Mouse (Mus musculus): ENCODE measurements around the gene Kcnk3. TPM values are rescaled to one million over a fixed set of nuclear protein-coding genes. Genes with fewer than 3 reads are reported as not detected.

Kcnk3 gene
- polyA plus RNA-seq, 1 experiment from 2014 or later = 0.68 TPM

GRCm38 (mm10) chr5:30625379-30625778, 37.4 kb downstream of the Kcnk3 start:
- no peak for ATAC-seq (ENCODE audit: insufficient number of reproducible peaks, low FRiP score, low TSS enrichment, low read depth)
- WGBS = 59% methylated on average over 3 of the region's 3 CpGs
- H3K4me1 ChIP-seq = peaks cover 15% of the 10 kb centered on the region
- no peak overlapping the region for H3K4me2 ChIP-seq
- no peaks in the 10 kb centered on the region for H3K9me3 ChIP-seq
- no peak overlapping the region for H3K4me3 ChIP-seq
- H3K27ac ChIP-seq = no peak overlapping the region
- no peaks in the 10 kb centered on the region for H3K36me3 ChIP-seq
- peaks cover 31% of the 10 kb centered on the region for H3K27me3 ChIP-seq
- H3K9ac ChIP-seq = no peak overlapping the region

GRCm38 (mm10) chr5:30626331-30627105, 38.5 kb downstream of the Kcnk3 start:
- no peak overlapping the region for H3K4me2 ChIP-seq
- no peaks in the 10 kb centered on the region for H3K9me3 ChIP-seq
- peaks cover 15% of the 10 kb centered on the region for H3K4me1 ChIP-seq
- H3K27ac ChIP-seq = no peak overlapping the region
- no peaks in the 10 kb centered on the region for H3K36me3 ChIP-seq
- WGBS = 74% methylated on average over 8 of the region's 8 CpGs
- H3K4me3 ChIP-seq = no peak overlapping the region
- peaks cover 20% of the 10 kb centered on the region for H3K27me3 ChIP-seq
- no peak overlapping the region for H3K9ac ChIP-seq
- no peak for ATAC-seq (ENCODE audit: insufficient number of reproducible peaks, low FRiP score, low TSS enrichment, low read depth)

- Histone ChIP-seq H3K9ac (no peak overlapping the region), H3K36me3 (no peaks in the 10 kb centered on the region), H3K27ac (no peak overlapping the region), H3K9me3 (no peaks in the 10 kb centered on the region), H3K27me3 (peaks cover 5% of the 10 kb centered on the region; the same call in 1 of the 2 replicates), H3K4me2 (no peak overlapping the region), H3K4me3 (no peak overlapping the region), H3K4me1 (no peaks in the 10 kb centered on the region)
- 78% methylated on average over 3 of the region's 3 CpGs for WGBS
- ATAC-seq (ENCODE audit: insufficient number of reproducible peaks, low FRiP score, low TSS enrichment, low read depth) = no peak
Measured at GRCm38 (mm10) chr5:30628511-30628910, 40.5 kb downstream of the Kcnk3 start.

- H3K4me1 ChIP-seq = no peaks in the 10 kb centered on the region
- 79% methylated on average over 6 of the region's 6 CpGs for whole genome bisulfite sequencing
Measured at GRCm38 (mm10) chr5:30630401-30630800, 42.4 kb downstream of the Kcnk3 start.

GRCm38 (mm10) chr5:30632134-30632533, 44.2 kb downstream of the Kcnk3 start:
- WGBS = 48% methylated on average over 1 of the region's 1 CpGs
- no peak overlapping the region for H3K4me3 ChIP-seq
- H3K27me3 ChIP-seq = no peaks in the 10 kb centered on the region
- no peak overlapping the region for H3K9ac ChIP-seq
- H3K9me3 ChIP-seq = no peaks in the 10 kb centered on the region
- no peak overlapping the region for H3K4me2 ChIP-seq
- no peaks in the 10 kb centered on the region for H3K36me3 ChIP-seq
- H3K27ac ChIP-seq = no peak overlapping the region
- H3K4me1 ChIP-seq = no peaks in the 10 kb centered on the region
- ATAC-seq (ENCODE audit: insufficient number of reproducible peaks, low FRiP score, low TSS enrichment, low read depth) = no peak

More at GRCm38 (mm10) chr5:30630401-30630800, 42.4 kb downstream of the Kcnk3 start:
- Histone ChIP-seq H3K36me3 (no peaks in the 10 kb centered on the region), H3K27me3 (no peaks in the 10 kb centered on the region), H3K9ac (no peak overlapping the region), H3K4me3 (no peak overlapping the region), H3K9me3 (no peaks in the 10 kb centered on the region), H3K27ac (no peak overlapping the region), H3K4me2 (no peak overlapping the region)
- no peak for ATAC-seq (ENCODE audit: insufficient number of reproducible peaks, low FRiP score, low TSS enrichment, low read depth)

GRCm38 (mm10) chr5:30636994-30637393, 49.0 kb downstream of the Kcnk3 start:
- no peak for ATAC-seq (ENCODE audit: insufficient number of reproducible peaks, low FRiP score, low TSS enrichment, low read depth)
- no peak overlapping the region for H3K4me2 ChIP-seq
- H3K9ac ChIP-seq = no peak overlapping the region
- H3K36me3 ChIP-seq = no peaks in the 10 kb centered on the region
- H3K4me3 ChIP-seq = no peak overlapping the region
- no peaks in the 10 kb centered on the region for H3K9me3 ChIP-seq
- no peak overlapping the region for H3K27ac ChIP-seq
- 43% methylated on average over 7 of the region's 7 CpGs for WGBS
- H3K4me1 ChIP-seq = no peaks in the 10 kb centered on the region
- no peaks in the 10 kb centered on the region for H3K27me3 ChIP-seq

- no peak for ATAC-seq (ENCODE audit: insufficient number of reproducible peaks, low FRiP score, low TSS enrichment, low read depth)
- WGBS = 1% methylated on average over 6 of the region's 6 CpGs
Measured at GRCm38 (mm10) chr5:30638041-30638440, 50.1 kb downstream of the Kcnk3 start.

GRCm38 (mm10) chr5:30643477-30644179, 55.7 kb downstream of the Kcnk3 start:
- Histone ChIP-seq H3K27me3 (no peaks in the 10 kb centered on the region), H3K27ac (no peak overlapping the region), H3K4me1 (peaks cover 6% of the 10 kb centered on the region), H3K36me3 (no peaks in the 10 kb centered on the region), H3K4me3 (no peak overlapping the region), H3K9me3 (no peaks in the 10 kb centered on the region), H3K4me2 (no peak overlapping the region), H3K9ac (no peak overlapping the region)
- ATAC-seq (ENCODE audit: insufficient number of reproducible peaks, low FRiP score, low TSS enrichment, low read depth) = no peak
- WGBS = 52% methylated on average over 5 of the region's 5 CpGs

More at GRCm38 (mm10) chr5:30638041-30638440, 50.1 kb downstream of the Kcnk3 start:
- Histone ChIP-seq H3K36me3 (no peaks in the 10 kb centered on the region), H3K4me1 (no peaks in the 10 kb centered on the region), H3K27me3 (no peaks in the 10 kb centered on the region), H3K27ac (no peak overlapping the region), H3K4me3 (no peak overlapping the region), H3K9me3 (no peaks in the 10 kb centered on the region), H3K9ac (no peak overlapping the region), H3K4me2 (no peak overlapping the region)

GRCm38 (mm10) chr5:30646036-30646435, 58.1 kb downstream of the Kcnk3 start:
- Histone ChIP-seq H3K27ac (no peak overlapping the region), H3K4me3 (no peak overlapping the region), H3K4me1 (peaks cover 14% of the 10 kb centered on the region), H3K9ac (no peak overlapping the region), H3K4me2 (no peak overlapping the region), H3K27me3 (no peaks in the 10 kb centered on the region), H3K9me3 (no peaks in the 10 kb centered on the region), H3K36me3 (no peaks in the 10 kb centered on the region)
- ATAC-seq (ENCODE audit: insufficient number of reproducible peaks, low FRiP score, low TSS enrichment, low read depth) = no peak
- 73% methylated on average over 2 of the region's 2 CpGs for WGBS

- Histone ChIP-seq H3K4me1 (peaks cover 14% of the 10 kb centered on the region), H3K4me3 (peak overlapping the region; percentile 79), H3K27ac (no peak overlapping the region; the same call in 1 of the 2 replicates), H3K36me3 (0 out of 2 replicates have a peak, but pooled peaks cover 2% of the 10 kb centered on the region), H3K27me3 (no peaks in the 10 kb centered on the region), H3K9me3 (no peaks in the 10 kb centered on the region), H3K4me2 (peak overlapping the region; percentile 87), H3K9ac (peak overlapping the region; percentile 64)
- no peak for ATAC-seq (ENCODE audit: insufficient number of reproducible peaks, low FRiP score, low TSS enrichment, low read depth)
- 14% methylated on average over 9 of the region's 9 CpGs for WGBS
Measured at GRCm38 (mm10) chr5:30647396-30647795, 59.4 kb downstream of the Kcnk3 start.

- Histone ChIP-seq H3K4me1 (peaks cover 14% of the 10 kb centered on the region), H3K4me2 (peak within 1 kb of the TSS; percentile 87), H3K4me3 (peak within 1 kb of the TSS; percentile 79), H3K9me3 (no peaks in the 10 kb centered on the region), H3K36me3 (0 out of 2 replicates have a peak, but pooled peaks cover 2% of the 10 kb centered on the region), H3K27ac (peak within 1 kb of the TSS; percentile 47; the same call in 1 of the 2 replicates), H3K27me3 (no peaks in the 10 kb centered on the region), H3K9ac (peak within 1 kb of the TSS; percentile 64)
- under 1% methylated on average over 38 of the region's 38 CpGs for WGBS
- peak; percentile 65; the same call in 1 of the 2 replicates for ATAC-seq (ENCODE audit: insufficient number of reproducible peaks, low FRiP score, low TSS enrichment, low read depth)
Measured at GRCm38 (mm10) chr5:30647815-30648560, 60.0 kb downstream of the Kcnk3 start, which contains the start of gene Slc35f6. Slc35f6 (plus strand) TSS chr5:30647933.
